Mouse (Mus musculus): Measurements from ENCODE around the gene Scel. TPM values are rescaled to one million over a fixed set of nuclear protein-coding genes. Genes with fewer than 3 reads are reported as not detected.

Gene Scel
- polyA plus RNA-seq, 1 experiment, result not detected

- Histone ChIP-seq H3K36me3 (ENCODE audit: control insufficient read depth, insufficient read depth) (no peaks in the 10 kb centered on the region), H3ac (ENCODE audit: control insufficient read depth, insufficient read length, low read depth) (no peak overlapping the region), H3K27me3 (ENCODE audit: control insufficient read depth, insufficient read depth, insufficient read length) (no peaks in the 10 kb centered on the region), H3K79me3 (ENCODE audit: low read depth) (no peaks in the 10 kb centered on the region), H3K4me3 (ENCODE audit: insufficient read depth, poor library complexity, severe bottlenecking) (no peak overlapping the region), H3K79me2 (ENCODE audit: control insufficient read depth, insufficient read depth) (no peaks in the 10 kb centered on the region)
- TF ChIP-seq MYOG (IDR thresholded peaks at IDR 0.05; ENCODE audit: control insufficient read depth, extremely low read depth, insufficient read length) (no peak), MYOD1 (IDR thresholded peaks at IDR 0.05; ENCODE audit: control insufficient read depth, insufficient read length, low read depth) (no peak), USF1 (IDR thresholded peaks at IDR 0.05; ENCODE audit: low read depth) (no peak), MAX (IDR thresholded peaks at IDR 0.05) (no peak), CEBPB (IDR thresholded peaks at IDR 0.05; ENCODE audit: low read depth) (no peak), FOSL1 (IDR thresholded peaks at IDR 0.05; ENCODE audit: insufficient read depth, low read length, poor library complexity, severe bottlenecking) (no peak), CTCF (IDR thresholded peaks at IDR 0.05; ENCODE audit: control insufficient read depth, insufficient read depth, insufficient read length) (no peak)
Observed at GRCm38 (mm10) chr14:103629639-103630364, 116.7 kb downstream of the Scel start.

GRCm38 (mm10) chr14:103630545-103630944 is 117.4 kb downstream of the Scel start:
- TF ChIP-seq MYOD1 (IDR thresholded peaks at IDR 0.05; ENCODE audit: control insufficient read depth, insufficient read length, low read depth) (no peak), MYOG (IDR thresholded peaks at IDR 0.05; ENCODE audit: control insufficient read depth, extremely low read depth, insufficient read length) (no peak), USF1 (IDR thresholded peaks at IDR 0.05; ENCODE audit: low read depth) (no peak), CTCF (IDR thresholded peaks at IDR 0.05; ENCODE audit: control insufficient read depth, insufficient read depth, insufficient read length) (no peak), CEBPB (IDR thresholded peaks at IDR 0.05; ENCODE audit: low read depth) (no peak), FOSL1 (IDR thresholded peaks at IDR 0.05; ENCODE audit: insufficient read depth, low read length, poor library complexity, severe bottlenecking) (no peak), MAX (IDR thresholded peaks at IDR 0.05) (no peak)
- Histone ChIP-seq H3K4me3 (ENCODE audit: insufficient read depth, poor library complexity, severe bottlenecking) (no peak overlapping the region), H3ac (ENCODE audit: control insufficient read depth, insufficient read length, low read depth) (no peak overlapping the region), H3K36me3 (ENCODE audit: control insufficient read depth, insufficient read depth) (no peaks in the 10 kb centered on the region), H3K27me3 (ENCODE audit: control insufficient read depth, insufficient read depth, insufficient read length) (no peaks in the 10 kb centered on the region), H3K79me3 (ENCODE audit: low read depth) (no peaks in the 10 kb centered on the region), H3K79me2 (ENCODE audit: control insufficient read depth, insufficient read depth) (no peaks in the 10 kb centered on the region)

- Histone ChIP-seq H3K79me3 (ENCODE audit: low read depth) (no peaks in the 10 kb centered on the region), H3K27me3 (ENCODE audit: control insufficient read depth, insufficient read depth, insufficient read length) (no peaks in the 10 kb centered on the region), H3K36me3 (ENCODE audit: control insufficient read depth, insufficient read depth) (no peaks in the 10 kb centered on the region), H3K4me3 (ENCODE audit: insufficient read depth, poor library complexity, severe bottlenecking) (no peak overlapping the region), H3K79me2 (ENCODE audit: control insufficient read depth, insufficient read depth) (no peaks in the 10 kb centered on the region), H3ac (ENCODE audit: control insufficient read depth, insufficient read length, low read depth) (no peak overlapping the region)
- TF ChIP-seq MAX (IDR thresholded peaks at IDR 0.05), result no peak
- no peak for TF ChIP-seq FOSL1 (IDR thresholded peaks at IDR 0.05; ENCODE audit: insufficient read depth, low read length, poor library complexity, severe bottlenecking)
- no peak for TF ChIP-seq USF1 (IDR thresholded peaks at IDR 0.05; ENCODE audit: low read depth)
- TF ChIP-seq CTCF (IDR thresholded peaks at IDR 0.05; ENCODE audit: control insufficient read depth, insufficient read depth, insufficient read length), result no peak
- TF ChIP-seq MYOD1 (IDR thresholded peaks at IDR 0.05; ENCODE audit: control insufficient read depth, insufficient read length, low read depth), result no peak
- no peak for TF ChIP-seq MYOG (IDR thresholded peaks at IDR 0.05; ENCODE audit: control insufficient read depth, extremely low read depth, insufficient read length)
- no peak for TF ChIP-seq CEBPB (IDR thresholded peaks at IDR 0.05; ENCODE audit: low read depth)
Observed at GRCm38 (mm10) chr14:103643933-103644332, 130.8 kb downstream of the Scel start.

GRCm38 (mm10) chr14:103647981-103648380 is 134.8 kb downstream of the Scel start:
- Histone ChIP-seq H3K36me3 (ENCODE audit: control insufficient read depth, insufficient read depth) (no peaks in the 10 kb centered on the region), H3K4me3 (ENCODE audit: insufficient read depth, poor library complexity, severe bottlenecking) (no peak overlapping the region), H3K79me3 (ENCODE audit: low read depth) (no peaks in the 10 kb centered on the region), H3ac (ENCODE audit: control insufficient read depth, insufficient read length, low read depth) (no peak overlapping the region), H3K27me3 (ENCODE audit: control insufficient read depth, insufficient read depth, insufficient read length) (no peaks in the 10 kb centered on the region), H3K79me2 (ENCODE audit: control insufficient read depth, insufficient read depth) (no peaks in the 10 kb centered on the region)
- TF ChIP-seq MYOD1 (IDR thresholded peaks at IDR 0.05; ENCODE audit: control insufficient read depth, insufficient read length, low read depth) (no peak), CEBPB (IDR thresholded peaks at IDR 0.05; ENCODE audit: low read depth) (no peak), MYOG (IDR thresholded peaks at IDR 0.05; ENCODE audit: control insufficient read depth, extremely low read depth, insufficient read length) (no peak), MAX (IDR thresholded peaks at IDR 0.05) (no peak), USF1 (IDR thresholded peaks at IDR 0.05; ENCODE audit: low read depth) (no peak)

- H3K36me3 ChIP-seq (ENCODE audit: control insufficient read depth, insufficient read depth), result no peaks in the 10 kb centered on the region
- H3K79me2 ChIP-seq (ENCODE audit: control insufficient read depth, insufficient read depth), result no peaks in the 10 kb centered on the region
- H3K27me3 ChIP-seq (ENCODE audit: control insufficient read depth, insufficient read depth, insufficient read length), result no peaks in the 10 kb centered on the region
- no peak overlapping the region for H3ac ChIP-seq (ENCODE audit: control insufficient read depth, insufficient read length, low read depth)
- H3K79me3 ChIP-seq (ENCODE audit: low read depth), result no peaks in the 10 kb centered on the region
- H3K4me3 ChIP-seq (ENCODE audit: insufficient read depth, poor library complexity, severe bottlenecking), result no peak overlapping the region
- no peak for TF ChIP-seq MYOG (IDR thresholded peaks at IDR 0.05; ENCODE audit: control insufficient read depth, extremely low read depth, insufficient read length)
- TF ChIP-seq USF1 (IDR thresholded peaks at IDR 0.05; ENCODE audit: low read depth), result no peak
- TF ChIP-seq MYOD1 (IDR thresholded peaks at IDR 0.05; ENCODE audit: control insufficient read depth, insufficient read length, low read depth), result no peak
- TF ChIP-seq FOSL1 (IDR thresholded peaks at IDR 0.05; ENCODE audit: insufficient read depth, low read length, poor library complexity, severe bottlenecking), result no peak
- TF ChIP-seq MAX (IDR thresholded peaks at IDR 0.05), result no peak
- TF ChIP-seq CEBPB (IDR thresholded peaks at IDR 0.05; ENCODE audit: low read depth), result no peak
- no peak for TF ChIP-seq CTCF (IDR thresholded peaks at IDR 0.05; ENCODE audit: control insufficient read depth, insufficient read depth, insufficient read length)
Observed at GRCm38 (mm10) chr14:103648623-103649255, 135.6 kb downstream of the Scel start.
